Mouse (Mus musculus) liver, embryonic 14.5 days (tissue): ENCODE measurements around the gene Cpne4. TPM values are rescaled to one million over a fixed set of nuclear protein-coding genes. Genes with fewer than 3 reads are reported as not detected.

ENCODE experiments used
- ATAC-seq: fragments of 200-750 bp; cut with Nextera tagmentation; 2 replicates; pipeline ENCODE4 v1.8.0; 2017; ENCODE audit warnings: moderate number of reproducible peaks, mild to moderate bottlenecking, moderate library complexity; ENCODE audit not compliant: insufficient read depth
- DNase-seq, 3 experiments: peaks; one replicate each; pipeline ENCODE4 v3.0.0-alpha.2; 2012 to 2013; ENCODE audit warnings: low read depth in 3 of 3, low spot score in 3 of 3
- H3K27ac ChIP-seq: fragments of 300-500 bp; sonication (generic); 2 replicates; pipeline ENCODE4 v1.5.1; 2014; ENCODE audit warnings: moderate library complexity, mild to moderate bottlenecking, control low read depth, inconsistent platforms
- H3K27me3 ChIP-seq: fragments of 300-500 bp; sonication (generic); 2 replicates; pipeline ENCODE4 v1.6.1; 2014; ENCODE audit warnings: mild to moderate bottlenecking, low read length, moderate library complexity; ENCODE audit not compliant: control insufficient read depth, insufficient read depth
- H3K36me3 ChIP-seq: fragments of 300-500 bp; sonication (generic); replicated peaks from 2 replicates; pipeline ENCODE4 v1.6.1; 2014; ENCODE audit warnings: low read depth; ENCODE audit not compliant: control insufficient read depth, insufficient read depth
- H3K4me1 ChIP-seq, 2 experiments: fragments of 200-500 bp in 1 of 2; fragments of 300-500 bp in 1 of 2; sonication (generic) in 1 of 2; replicated peaks; 2 replicates each; pipeline ENCODE4 v1.6.1; 2012 to 2014; ENCODE audit warnings: antibody characterized with exemption in 1 of 2, inconsistent platforms in 1 of 2, low read length in 1 of 2; ENCODE audit not compliant: control insufficient read depth in 2 of 2, insufficient read depth in 2 of 2
- H3K4me2 ChIP-seq: fragments of 300-500 bp; sonication (generic); 2 replicates; pipeline ENCODE4 v1.6.1; 2014; ENCODE audit warnings: low read depth, mild to moderate bottlenecking, control low read depth, moderate library complexity
- H3K4me3 ChIP-seq, 2 experiments: fragments of 200-500 bp in 1 of 2; fragments of 300-500 bp in 1 of 2; sonication (generic) in 1 of 2; 2 replicates each; pipeline ENCODE4 v1.5.1; 2012 to 2014; ENCODE audit warnings: low read depth in 2 of 2, low read length in 2 of 2, mild to moderate bottlenecking in 2 of 2, control low read depth in 1 of 2, inconsistent platforms in 1 of 2, moderate library complexity in 1 of 2; ENCODE audit not compliant: insufficient read depth in 1 of 2
- H3K9ac ChIP-seq: fragments of 300-500 bp; sonication (generic); replicated peaks from 2 replicates; pipeline ENCODE4 v1.6.1; 2014; ENCODE audit warnings: mild to moderate bottlenecking, control low read depth, moderate library complexity
- H3K9me3 ChIP-seq: fragments of 300-500 bp; sonication (generic); 2 replicates; pipeline ENCODE4 v1.6.1; 2016; ENCODE audit warnings: low read length, mixed read lengths; ENCODE audit not compliant: control insufficient read depth
- CTCF ChIP-seq: IDR thresholded peaks from 2 replicates; pipeline ENCODE4 v1.5.1; 2016; ENCODE audit warnings: antibody characterized with exemption, low read depth, control low read depth
- EP300 ChIP-seq: IDR thresholded peaks from 2 replicates; pipeline ENCODE4 v1.6.1; 2016; ENCODE audit warnings: antibody characterized with exemption, low read depth
- WGBS: fragments of 180-500 bp; shearing (Covaris S2); extraction: QIAGEN DNeasy Blood & Tissue Kit; methylation state at CpG from one replicate; pipeline ENCODE4 v1.1.7; 2014; ENCODE audit not compliant: insufficient replicate concordance; 5-methylcytosine and 5-hydroxymethylcytosine counted together
- polyA plus RNA-seq, 2 experiments: library from polyadenylated mRNA; depleted of rRNA in 1 of 2; stranded (reverse) in 1 of 2; unstranded in 1 of 2; fragments of >200 nt; fragmentation: Nextera tagmentation in 1 of 2; extraction: Ambion mirVana in 1 of 2; gene quantifications; 2 replicates each; pipeline versions ENCODE4 v1.2.1 to v1.2.3; 2012 to 2014

The Cpne4 gene
- polyA plus RNA-seq, 2 experiments, result 0.01 TPM; not detected in 1

- TF ChIP-seq CTCF (no peak), EP300 (no peak)
- H3K27ac ChIP-seq, result peak within 1 kb of the TSS; percentile 4
- 0 out of 4 replicates have a peak, but pooled peaks cover 0 to 4% of the 10 kb centered on the region in 2 experiments for H3K4me1 ChIP-seq
- H3K27me3 ChIP-seq, result no peaks in the 10 kb centered on the region
- WGBS, result under 1% methylated on average over 31 of the region's 31 CpGs
- no peaks in the 10 kb centered on the region for H3K9me3 ChIP-seq
- H3K4me2 ChIP-seq, result peak within 1 kb of the TSS; percentile 72
- H3K9ac ChIP-seq, result peak within 1 kb of the TSS; percentile 95
- H3K36me3 ChIP-seq, result peaks cover 13% of the 10 kb centered on the region
- peak within 1 kb of the TSS; percentile 76 to 93 for H3K4me3 ChIP-seq
- DNase-seq (peak; percentile 54 to 66 (median 60)), ATAC-seq (peak; percentile 80)
These were observed 506.1 kb downstream of the Cpne4 start, which contains the start of gene Mrpl3 for GRCm38 (mm10) chr9:105053147-105053557. Gene Mrpl3 (plus strand): TSS chr9:105053239.

GRCm38 (mm10) chr9:105053812-105054211 is 506.7 kb downstream of the Cpne4 start:
- TF ChIP-seq EP300, result no peak
- TF ChIP-seq CTCF, result no peak
- DNase-seq (no peak), ATAC-seq (no peak)
- WGBS, result 15% methylated on average over 4 of the region's 4 CpGs
- Histone ChIP-seq H3K9me3 (no peaks in the 10 kb centered on the region), H3K4me1 (0 out of 4 replicates have a peak, but pooled peaks cover 0 to 4% of the 10 kb centered on the region in 2 experiments), H3K4me2 (peak overlapping the region; percentile 72), H3K36me3 (peaks cover 16% of the 10 kb centered on the region), H3K27ac (no peak overlapping the region), H3K9ac (peak overlapping the region; percentile 95), H3K27me3 (no peaks in the 10 kb centered on the region), H3K4me3 (peak overlapping the region; percentile 76 to 93)

- WGBS, result 89% methylated on average over 10 of the region's 10 CpGs
- no peaks in the 10 kb centered on the region for H3K4me1 ChIP-seq
- H3K4me2 ChIP-seq, result no peak overlapping the region
- TF ChIP-seq EP300, result no peak
- no peak for TF ChIP-seq CTCF
- no peak for ATAC-seq
- no peak overlapping the region for H3K27ac ChIP-seq
- no peaks in the 10 kb centered on the region for H3K9me3 ChIP-seq
- H3K9ac ChIP-seq, result no peak overlapping the region
- no peaks in the 10 kb centered on the region for H3K27me3 ChIP-seq
- H3K36me3 ChIP-seq, result peaks cover 7% of the 10 kb centered on the region
- H3K4me3 ChIP-seq, result no peak overlapping the region
- DNase-seq, result no peak
These were observed 522.0 kb downstream of the Cpne4 start for GRCm38 (mm10) chr9:105069106-105069505.

GRCm38 (mm10) chr9:105072991-105073748 is 526.1 kb downstream of the Cpne4 start:
- H3K4me1 ChIP-seq, result no peaks in the 10 kb centered on the region
- H3K36me3 ChIP-seq, result peaks cover 14% of the 10 kb centered on the region
- WGBS, result 62% methylated on average over 4 of the region's 4 CpGs
- H3K4me3 ChIP-seq, result no peak overlapping the region
- no peaks in the 10 kb centered on the region for H3K9me3 ChIP-seq
- ATAC-seq (no peak), DNase-seq (no peak)
- H3K27ac ChIP-seq, result no peak overlapping the region
- H3K27me3 ChIP-seq, result no peaks in the 10 kb centered on the region
- no peak overlapping the region for H3K4me2 ChIP-seq
- TF ChIP-seq CTCF, result no peak
- TF ChIP-seq EP300, result no peak
- H3K9ac ChIP-seq, result no peak overlapping the region

- no peak overlapping the region for H3K4me2 ChIP-seq
- WGBS, result 76% methylated on average over 8 of the region's 8 CpGs
- ATAC-seq (no peak), DNase-seq (no peak)
- H3K27me3 ChIP-seq, result no peaks in the 10 kb centered on the region
- H3K27ac ChIP-seq, result no peak overlapping the region
- H3K4me3 ChIP-seq, result no peak overlapping the region
- TF ChIP-seq CTCF (no peak), EP300 (no peak)
- peaks cover 14% of the 10 kb centered on the region for H3K36me3 ChIP-seq
- no peaks in the 10 kb centered on the region for H3K4me1 ChIP-seq
- H3K9ac ChIP-seq, result no peak overlapping the region
- H3K9me3 ChIP-seq, result no peaks in the 10 kb centered on the region
These were observed 527.8 kb downstream of the Cpne4 start for GRCm38 (mm10) chr9:105074851-105075250.
